Mouse (Mus musculus) liver, embryonic 14.5 days (tissue): ENCODE measurements around the gene BC037034. TPM values are rescaled to one million over a fixed set of nuclear protein-coding genes. Genes with fewer than 3 reads are reported as not detected.

Experiments
- ATAC-seq: fragments of 200-750 bp; cut with Nextera tagmentation; 2 replicates; pipeline ENCODE4 v1.8.0; 2017; ENCODE audit warnings: moderate number of reproducible peaks, mild to moderate bottlenecking, moderate library complexity; ENCODE audit not compliant: insufficient read depth
- DNase-seq, 3 experiments: peaks; one replicate each; pipeline ENCODE4 v3.0.0-alpha.2; 2012 to 2013; ENCODE audit warnings: low read depth in 3 of 3, low spot score in 3 of 3
- H3K27ac ChIP-seq: fragments of 300-500 bp; sonication (generic); 2 replicates; pipeline ENCODE4 v1.5.1; 2014; ENCODE audit warnings: moderate library complexity, mild to moderate bottlenecking, control low read depth, inconsistent platforms
- H3K27me3 ChIP-seq: fragments of 300-500 bp; sonication (generic); 2 replicates; pipeline ENCODE4 v1.6.1; 2014; ENCODE audit warnings: mild to moderate bottlenecking, low read length, moderate library complexity; ENCODE audit not compliant: control insufficient read depth, insufficient read depth
- H3K36me3 ChIP-seq: fragments of 300-500 bp; sonication (generic); replicated peaks from 2 replicates; pipeline ENCODE4 v1.6.1; 2014; ENCODE audit warnings: low read depth; ENCODE audit not compliant: control insufficient read depth, insufficient read depth
- H3K4me1 ChIP-seq, 2 experiments: fragments of 200-500 bp in 1 of 2; fragments of 300-500 bp in 1 of 2; sonication (generic) in 1 of 2; replicated peaks; 2 replicates each; pipeline ENCODE4 v1.6.1; 2012 to 2014; ENCODE audit warnings: antibody characterized with exemption in 1 of 2, inconsistent platforms in 1 of 2, low read length in 1 of 2; ENCODE audit not compliant: control insufficient read depth in 2 of 2, insufficient read depth in 2 of 2
- H3K4me2 ChIP-seq: fragments of 300-500 bp; sonication (generic); 2 replicates; pipeline ENCODE4 v1.6.1; 2014; ENCODE audit warnings: low read depth, mild to moderate bottlenecking, control low read depth, moderate library complexity
- H3K4me3 ChIP-seq, 2 experiments: fragments of 200-500 bp in 1 of 2; fragments of 300-500 bp in 1 of 2; sonication (generic) in 1 of 2; 2 replicates each; pipeline ENCODE4 v1.5.1; 2012 to 2014; ENCODE audit warnings: low read depth in 2 of 2, low read length in 2 of 2, mild to moderate bottlenecking in 2 of 2, control low read depth in 1 of 2, inconsistent platforms in 1 of 2, moderate library complexity in 1 of 2; ENCODE audit not compliant: insufficient read depth in 1 of 2
- H3K9ac ChIP-seq: fragments of 300-500 bp; sonication (generic); replicated peaks from 2 replicates; pipeline ENCODE4 v1.6.1; 2014; ENCODE audit warnings: mild to moderate bottlenecking, control low read depth, moderate library complexity
- H3K9me3 ChIP-seq: fragments of 300-500 bp; sonication (generic); 2 replicates; pipeline ENCODE4 v1.6.1; 2016; ENCODE audit warnings: low read length, mixed read lengths; ENCODE audit not compliant: control insufficient read depth
- CTCF ChIP-seq: IDR thresholded peaks from 2 replicates; pipeline ENCODE4 v1.5.1; 2016; ENCODE audit warnings: antibody characterized with exemption, low read depth, control low read depth
- EP300 ChIP-seq: IDR thresholded peaks from 2 replicates; pipeline ENCODE4 v1.6.1; 2016; ENCODE audit warnings: antibody characterized with exemption, low read depth
- whole genome bisulfite sequencing: fragments of 180-500 bp; shearing (Covaris S2); extraction: QIAGEN DNeasy Blood & Tissue Kit; methylation state at CpG from one replicate; pipeline ENCODE4 v1.1.7; 2014; ENCODE audit not compliant: insufficient replicate concordance; 5-methylcytosine and 5-hydroxymethylcytosine counted together
- polyA plus RNA-seq, 2 experiments: library from polyadenylated mRNA; depleted of rRNA in 1 of 2; stranded (reverse) in 1 of 2; unstranded in 1 of 2; fragments of >200 nt; fragmentation: Nextera tagmentation in 1 of 2; extraction: Ambion mirVana in 1 of 2; gene quantifications; 2 replicates each; pipeline versions ENCODE4 v1.2.1 to v1.2.3; 2012 to 2014

BC037034 gene
- polyA plus RNA-seq, 2 experiments = 1.9 to 22.4 TPM

GRCm38 (mm10) chr5:138258993-138259392 lies 4.8 kb downstream of the BC037034 start:
- TF ChIP-seq EP300 (no peak), CTCF (no peak)
- no peak overlapping the region for H3K4me2 ChIP-seq
- no peak overlapping the region for H3K4me3 ChIP-seq
- H3K27me3 ChIP-seq = no peaks in the 10 kb centered on the region
- no peak overlapping the region for H3K27ac ChIP-seq
- no peak for ATAC-seq
- DNase-seq = no peak
- H3K9me3 ChIP-seq = no peaks in the 10 kb centered on the region
- H3K36me3 ChIP-seq = peaks cover 6% of the 10 kb centered on the region
- 64% methylated on average over 7 of the region's 7 CpGs for WGBS
- H3K4me1 ChIP-seq = peaks cover 18 to 43% of the 10 kb centered on the region in 2 experiments
- no peak overlapping the region for H3K9ac ChIP-seq

- Histone ChIP-seq H3K4me3 (no peak overlapping the region), H3K4me2 (no peak overlapping the region), H3K4me1 (peaks cover 18 to 43% of the 10 kb centered on the region in 2 experiments), H3K36me3 (peaks cover 6% of the 10 kb centered on the region), H3K9me3 (no peaks in the 10 kb centered on the region), H3K9ac (no peak overlapping the region), H3K27ac (no peak overlapping the region), H3K27me3 (no peaks in the 10 kb centered on the region)
- DNase-seq (no peak), ATAC-seq (no peak)
- 80% methylated on average over 6 of the region's 6 CpGs for WGBS
- no peak for TF ChIP-seq EP300
- no peak for TF ChIP-seq CTCF
Measured at GRCm38 (mm10) chr5:138258542-138258941, 5.3 kb downstream of the BC037034 start.

DNA sequence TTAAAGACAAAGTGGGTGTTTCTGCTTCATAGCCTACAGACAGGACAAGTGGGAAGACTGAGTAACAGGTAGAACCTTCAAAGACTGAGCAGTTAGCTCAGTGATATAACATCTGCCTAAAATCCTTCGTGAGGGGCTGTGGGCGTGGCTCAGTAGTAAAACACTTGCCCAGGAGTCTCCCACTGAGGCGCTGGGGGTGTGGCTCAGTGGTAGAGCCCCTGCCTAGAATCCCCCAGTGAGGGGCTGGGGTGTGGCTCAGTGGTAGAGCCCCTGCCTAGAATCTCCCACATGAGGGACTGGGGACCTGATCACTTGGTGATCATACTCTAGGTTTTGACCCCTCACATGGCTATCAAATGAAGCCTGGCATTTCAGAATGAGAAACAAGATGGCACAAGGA lies 5.8 kb downstream of the BC037034 start:
- Histone ChIP-seq H3K4me3 (no peak overlapping the region), H3K4me1 (peaks cover 18 to 42% of the 10 kb centered on the region in 2 experiments), H3K9me3 (no peaks in the 10 kb centered on the region), H3K27ac (no peak overlapping the region), H3K36me3 (peaks cover 6% of the 10 kb centered on the region), H3K27me3 (no peaks in the 10 kb centered on the region), H3K9ac (no peak overlapping the region), H3K4me2 (no peak overlapping the region)
- ATAC-seq (no peak), DNase-seq (no peak)
- TF ChIP-seq EP300 = no peak
- 40% methylated on average over 3 of the region's 3 CpGs for WGBS

DNA sequence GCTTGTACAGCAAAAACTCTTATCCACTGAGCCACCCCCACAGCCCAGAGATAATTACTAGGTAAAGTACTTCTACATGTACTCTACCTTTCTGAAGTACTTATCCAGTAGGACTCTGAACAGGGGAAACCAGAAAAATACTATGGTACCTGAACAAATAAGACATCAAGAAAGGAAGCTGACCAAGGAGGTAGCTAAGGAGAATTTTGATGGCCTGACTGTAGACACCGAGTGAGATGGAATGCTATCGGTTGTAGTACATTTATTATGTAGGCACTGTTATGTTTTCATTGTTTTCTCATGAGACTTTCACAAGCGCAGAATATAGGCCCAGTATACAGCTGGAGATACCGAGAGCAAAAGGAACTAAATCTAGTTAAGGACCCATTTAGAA lies 6.3 kb downstream of the BC037034 start:
- DNase-seq = no peak
- Histone ChIP-seq H3K9ac (no peak overlapping the region), H3K27ac (no peak overlapping the region; the same call in 1 of the 2 replicates), H3K4me2 (peak overlapping the region; percentile 26), H3K9me3 (no peaks in the 10 kb centered on the region), H3K4me1 (peaks cover 18 to 38% of the 10 kb centered on the region in 2 experiments), H3K27me3 (no peaks in the 10 kb centered on the region), H3K36me3 (peaks cover 6% of the 10 kb centered on the region), H3K4me3 (no peak overlapping the region)
- ATAC-seq = no peak
- 69% methylated on average over 4 of the region's 4 CpGs for WGBS
- TF ChIP-seq CTCF (no peak), EP300 (no peak)

GRCm38 (mm10) chr5:138256966-138257584 lies 6.8 kb downstream of the BC037034 start:
- no peaks in the 10 kb centered on the region for H3K27me3 ChIP-seq
- H3K4me2 ChIP-seq = peak overlapping the region; percentile 26
- no peak overlapping the region for H3K9ac ChIP-seq
- 34% methylated on average over 10 of the region's 10 CpGs for WGBS
- TF ChIP-seq CTCF = no peak
- TF ChIP-seq EP300 = no peak
- no peak overlapping the region; the same call in 1 of the 2 replicates for H3K27ac ChIP-seq
- peaks cover 6% of the 10 kb centered on the region for H3K36me3 ChIP-seq
- no peak overlapping the region for H3K4me3 ChIP-seq
- ATAC-seq = no peak
- H3K9me3 ChIP-seq = no peaks in the 10 kb centered on the region
- no peak for DNase-seq
- peaks cover 18 to 33% of the 10 kb centered on the region in 2 experiments for H3K4me1 ChIP-seq
